Mouse (Mus musculus) layer of hippocampus, adult 2 months (tissue): Measurements from ENCODE around the gene Gm20431. TPM values are rescaled to one million over a fixed set of nuclear protein-coding genes. Genes with fewer than 3 reads are reported as not detected.
"Not testable (repeated sequence)": the region's sequence is repeated elsewhere in the genome, so short reads cannot be mapped to it uniquely, and the experiment has no call there.

Source experiments
- DNase-seq, 2 experiments: peaks; one replicate each; pipeline ENCODE4 v3.0.0; 2022; ENCODE audit warnings: low spot score in 2 of 2
- H3K27ac ChIP-seq: fragments of 200-600 bp; 2 replicates; pipeline ENCODE4 v1.8.1; 2022
- H3K4me3 ChIP-seq: fragments of 200-600 bp; 2 replicates; pipeline ENCODE4 v1.8.1; 2022; ENCODE audit warnings: mild to moderate bottlenecking
- CTCF ChIP-seq: fragments of 200-600 bp; conservative IDR thresholded peaks from 2 replicates; pipeline ENCODE4 v1.8.1; 2022; ENCODE audit warnings: antibody characterized with exemption, mild to moderate bottlenecking, moderate library complexity
- total RNA-seq, 2 experiments: library from RNA; stranded (reverse); gene quantifications; 2 replicates each; pipeline ENCODE4 v1.2.3; 2021

Gm20431 gene
- total RNA-seq, 2 experiments from 2014 or later = 36.5 to 44.2 TPM

GRCm38 (mm10) chr2:167649290-167650032 is 11.8 kb downstream of the Gm20431 start:
- DNase-seq = no peak
- TF ChIP-seq CTCF = no peak
- no peak overlapping the region for H3K4me3 ChIP-seq
- H3K27ac ChIP-seq = no peak overlapping the region

GRCm38 (mm10) chr2:167646411-167646810 is 14.9 kb downstream of the Gm20431 start:
- no peak overlapping the region for H3K27ac ChIP-seq
- peak; percentile 54 for TF ChIP-seq CTCF
- DNase-seq = no peak

GRCm38 (mm10) chr2:167643356-167644052 is 17.8 kb downstream of the Gm20431 start:
- not testable (repeated sequence) for H3K4me3 ChIP-seq, H3K27ac ChIP-seq, DNase-seq

More at GRCm38 (mm10) chr2:167646411-167646810, 14.9 kb downstream of the Gm20431 start:
- no peak overlapping the region for H3K4me3 ChIP-seq

GRCm38 (mm10) chr2:167642164-167642563 is 19.1 kb downstream of the Gm20431 start:
- DNase-seq = no peak
- TF ChIP-seq CTCF = no peak
- H3K27ac ChIP-seq = no peak overlapping the region
- H3K4me3 ChIP-seq = no peak overlapping the region

- TF ChIP-seq CTCF = peak; percentile 77
- Histone ChIP-seq H3K4me3 (no peak overlapping the region), H3K27ac (no peak overlapping the region)
- DNase-seq = no peak
Measured at GRCm38 (mm10) chr2:167641337-167641736, 20.0 kb downstream of the Gm20431 start.

GRCm38 (mm10) chr2:167640279-167640678 is 21.0 kb downstream of the Gm20431 start:
- H3K4me3 ChIP-seq = no peak overlapping the region
- TF ChIP-seq CTCF = peak; percentile 80

GRCm38 (mm10) chr2:167634865-167635512 is 26.3 kb downstream of the Gm20431 start:
- no peak for DNase-seq
- Histone ChIP-seq H3K4me3 (peak overlapping the region; percentile 49), H3K27ac (peak overlapping the region; percentile 83)
- no peak for TF ChIP-seq CTCF

More at GRCm38 (mm10) chr2:167640279-167640678, 21.0 kb downstream of the Gm20431 start:
- no peak for DNase-seq
- H3K27ac ChIP-seq = no peak overlapping the region

- Histone ChIP-seq H3K27ac (peak overlapping the region; percentile 94), H3K4me3 (peak overlapping the region; percentile 49)
- TF ChIP-seq CTCF = no peak
- DNase-seq = peak; percentile 94 to 98
Measured at GRCm38 (mm10) chr2:167634338-167634770, 26.9 kb downstream of the Gm20431 start.

GRCm38 (mm10) chr2:167633537-167633872 is 27.8 kb downstream of the Gm20431 start:
- TF ChIP-seq CTCF = no peak
- Histone ChIP-seq H3K27ac (peak overlapping the region; percentile 94), H3K4me3 (no peak overlapping the region)
- DNase-seq = no peak

GRCm38 (mm10) chr2:167632731-167633536 is 28.4 kb downstream of the Gm20431 start:
- no peak for TF ChIP-seq CTCF
- no peak for DNase-seq
- H3K4me3 ChIP-seq = peak overlapping the region; percentile 99
- peak overlapping the region; percentile 99 for H3K27ac ChIP-seq

- Histone ChIP-seq H3K27ac (peak within 1 kb of the TSS; percentile 99), H3K4me3 (peak within 1 kb of the TSS; percentile 99)
- DNase-seq = peak; percentile 97
- TF ChIP-seq CTCF = peak; percentile 70
Measured at GRCm38 (mm10) chr2:167631591-167632448, 29.5 kb downstream of the Gm20431 start, which contains the start of gene Ube2v1. Gene Ube2v1 (minus strand): TSS chr2:167632095.
